13 mouse cellular contexts compared by ENCODE assay signal in genomic region chr14:60993092-60993491, GRCm38 (mm10). TPM values are rescaled to one million over a fixed set of nuclear protein-coding genes. Genes with fewer than 3 reads are reported as not detected.
DNase-seq lines count a peak whose midpoint lies in the region; ATAC-seq and TF ChIP-seq lines count a peak whose summit lies in the region.
"Had no signal": no experiment of that assay in that cellular context is flagged by ENCODE, and none has a peak within 500 bp of the region (broad histone marks: within the 10 kb centered on the region; RNA-seq: fewer than 3 reads in every experiment).

No protein-coding gene starts in this region.

- no peak overlapping the region for H3K4me3 ChIP-seq in lung, embryonic 14.5 days (ENCODE audit: low read depth, low read length)
- no peak overlapping the region for H3K4me3 ChIP-seq in lung, adult 2 months (replicated peaks; ENCODE audit: extremely low read depth, low read depth, low read length)
- H3K4me3 ChIP-seq in liver, embryonic 16.5 days (ENCODE audit: low read depth, low read length): no peak overlapping the region

- no peak for TF ChIP-seq CTCF in lung, embryonic 14.5 days (IDR thresholded peaks at IDR 0.05; ENCODE audit: low read depth)
- no peak for TF ChIP-seq CTCF in lung, adult 2 months (IDR thresholded peaks at IDR 0.05; ENCODE audit: insufficient read depth, low read length)

- H3K4me2 ChIP-seq in lung, embryonic 14.5 days: peak overlapping the region; percentile 14; the same call in 1 of the 2 replicates
- H3K4me2 ChIP-seq in liver, embryonic 16.5 days (ENCODE audit: low read depth, low read length): peak overlapping the region; percentile 35; the same call in 1 of the 2 replicates
- H3K4me2 ChIP-seq: hindbrain, embryonic 14.5 days had no signal

- H3K36me3 ChIP-seq in lung, embryonic 14.5 days (ENCODE audit: insufficient read depth): peaks cover 30% of the 10 kb centered on the region
- H3K36me3 ChIP-seq in liver, embryonic 16.5 days (ENCODE audit: control insufficient read depth, insufficient read depth): no peaks in the 10 kb centered on the region
- H3K36me3 ChIP-seq: G1E had no signal

- H3K27ac ChIP-seq in lung, embryonic 14.5 days (ENCODE audit: low read depth): peak overlapping the region; percentile 6
- peak overlapping the region; percentile 82 for H3K27ac ChIP-seq in liver, embryonic 16.5 days (ENCODE audit: low read length)
- H3K27ac ChIP-seq: hindbrain, embryonic 14.5 days had no signal

- H3K9ac ChIP-seq in lung, embryonic 14.5 days: no peak overlapping the region
- H3K9ac ChIP-seq in liver, embryonic 16.5 days (ENCODE audit: low read depth, low read length): no peak overlapping the region
- H3K9ac ChIP-seq: forebrain, postnatal 0 days; hindbrain, embryonic 14.5 days had no signal

- peak; percentile 48 to 79 for DNase-seq in adrenal gland, adult (ENCODE audit: inconsistent age in 2 of 2, low spot score in 1 of 2)
- DNase-seq in adrenal gland, postnatal 4 days (ENCODE audit: low spot score in 2 of 2): no peak
- peak; percentile 51 for DNase-seq in lung, embryonic 14.5 days
- DNase-seq in lung, adult 2 months: no peak
- DNase-seq in right cerebral cortex, postnatal 4 days: no peak
- DNase-seq in thymus, adult 18-20 months: no peak
- DNase-seq in kidney, postnatal 36 days: no peak
- DNase-seq: cerebellum, adult 8-10 months; forebrain, postnatal 0 days; thymus, postnatal 36 days had no signal

- no peaks in the 10 kb centered on the region for H3K9me3 ChIP-seq in lung, embryonic 14.5 days (ENCODE audit: low read depth, low read length)
- no peaks in the 10 kb centered on the region for H3K9me3 ChIP-seq in liver, embryonic 16.5 days (replicated peaks; ENCODE audit: control insufficient read depth, low read length)
- H3K9me3 ChIP-seq: G1E had no signal

- peaks cover 15% of the 10 kb centered on the region for H3K4me1 ChIP-seq in lung, embryonic 14.5 days (ENCODE audit: insufficient read depth)
- H3K4me1 ChIP-seq in lung, adult 2 months (ENCODE audit: control insufficient read depth, insufficient read depth, low read length): peaks cover 4% of the 10 kb centered on the region; the same call in 1 of the 2 replicates
- peaks cover 2% of the 10 kb centered on the region; the same call in 1 of the 2 replicates for H3K4me1 ChIP-seq in liver, embryonic 16.5 days (ENCODE audit: control insufficient read depth, low read depth, low read length)

- ATAC-seq in lung, embryonic 14.5 days (ENCODE audit: insufficient read depth): peak; percentile 36; the same call in 1 of the 2 replicates
- ATAC-seq in liver, embryonic 16.5 days (ENCODE audit: low read depth): peak; percentile 64

- TF ChIP-seq POLR2A in lung, adult 2 months (IDR thresholded peaks at IDR 0.05; ENCODE audit: borderline replicate concordance, extremely low read depth, low read depth, low read length): no peak

- H3K27me3 ChIP-seq in lung, embryonic 14.5 days (ENCODE audit: insufficient read depth, low read length): no peaks in the 10 kb centered on the region
- no peaks in the 10 kb centered on the region for H3K27me3 ChIP-seq in liver, embryonic 16.5 days (ENCODE audit: control insufficient read depth, insufficient read depth, low read depth, low read length)

- 59% methylated on average over 3 of the region's 3 CpGs for WGBS in lung, embryonic 14.5 days
- WGBS in lung, adult 2 months: 64% methylated on average over 3 of the region's 3 CpGs
- 65% methylated on average over 3 of the region's 3 CpGs for WGBS in liver, embryonic 16.5 days (ENCODE audit: insufficient replicate concordance)

RNA-seq across cellular contexts. Expression of gene Tnfrsf19, which starts 53.2 kb away (rescaled TPM):
- total RNA-seq in adrenal gland, postnatal 4 days (2021): 10 to 100 TPM; 39.0 to 45.7 TPM
- 148 and 159 TPM in 2 replicates for polyA plus RNA-seq in lung, embryonic 14.5 days (2014; fragmentation: Nextera tagmentation; extraction: Ambion mirVana)
- 44.1 and 71.4 TPM in 2 replicates for polyA plus RNA-seq in lung, adult 2 months (2012; rRNA removed)
- polyA plus RNA-seq in liver, embryonic 16.5 days (2015; fragmentation: Nextera tagmentation; extraction: Ambion mirVana): 4.7 and 5.1 TPM in 2 replicates
- polyA plus RNA-seq: G1E had no signal

Comparison
In these comparisons a context has a peak if more than half of its experiments do, and no peak if none do; other contexts are left out.
1. DNase-seq: peak in adrenal gland, adult (2 of 2) and lung, embryonic 14.5 days (single experiment); none in adrenal gland, postnatal 4 days (0 of 2), lung, adult 2 months (single experiment), right cerebral cortex, postnatal 4 days (single experiment), thymus, adult 18-20 months (0 of 2) and kidney, postnatal 36 days (0 of 2).